Mouse (Mus musculus) heart, embryonic 16.5 days (tissue): ENCODE measurements around the gene Acoxl. TPM values are rescaled to one million over a fixed set of nuclear protein-coding genes. Genes with fewer than 3 reads are reported as not detected.
A peak's percentile ranks its signal among the peaks of the same experiment; 100 is the strongest.

Experiments
- ATAC-seq: fragments of 200-750 bp; cut with Nextera tagmentation; replicated peaks from 2 replicates; pipeline ENCODE4 v1.8.0; 2017; ENCODE audit warnings: moderate number of reproducible peaks; ENCODE audit not compliant: insufficient read depth, low FRiP score; ENCODE audit errors: extremely low read depth
- H3K27ac ChIP-seq: fragments of 300-500 bp; sonication (generic); 2 replicates; pipeline ENCODE4 v1.5.1; 2014; ENCODE audit warnings: mild to moderate bottlenecking, low read length, control low read depth, moderate library complexity
- H3K27me3 ChIP-seq: fragments of 300-500 bp; sonication (generic); 2 replicates; pipeline ENCODE4 v1.6.1; 2014; ENCODE audit warnings: low read length, mixed read lengths; ENCODE audit not compliant: control insufficient read depth, insufficient read depth
- H3K36me3 ChIP-seq: fragments of 300-500 bp; sonication (generic); 2 replicates; pipeline ENCODE4 v1.6.1; 2014; ENCODE audit not compliant: control insufficient read depth, insufficient read depth
- H3K4me1 ChIP-seq: fragments of 300-500 bp; sonication (generic); 2 replicates; pipeline ENCODE4 v1.6.1; 2014; ENCODE audit warnings: low read length, mixed read lengths; ENCODE audit not compliant: control insufficient read depth, insufficient read depth
- H3K4me2 ChIP-seq: fragments of 300-500 bp; sonication (generic); 2 replicates; pipeline ENCODE4 v1.6.1; 2014; ENCODE audit warnings: low read depth, mild to moderate bottlenecking, control low read depth, low read length
- H3K4me3 ChIP-seq: fragments of 300-500 bp; sonication (generic); 2 replicates; pipeline ENCODE4 v1.5.1; 2014; ENCODE audit warnings: mild to moderate bottlenecking, control low read depth, low read length
- H3K9ac ChIP-seq: fragments of 300-500 bp; sonication (generic); 2 replicates; pipeline ENCODE4 v1.6.1; 2014; ENCODE audit warnings: low read length, control low read depth
- H3K9me3 ChIP-seq: fragments of 300-500 bp; sonication (generic); replicated peaks from 2 replicates; pipeline ENCODE4 v1.6.1; 2016; ENCODE audit warnings: low read length; ENCODE audit not compliant: control insufficient read depth
- WGBS: fragments of 180-500 bp; shearing (Covaris S2); extraction: QIAGEN DNeasy Blood & Tissue Kit; methylation state at CpG from one replicate; pipeline ENCODE4 v1.1.7; 2014; 5-methylcytosine and 5-hydroxymethylcytosine counted together
- polyA plus RNA-seq: library from polyadenylated mRNA; unstranded; fragments of >200 nt; fragmentation: Nextera tagmentation; extraction: Ambion mirVana; gene quantifications from 2 replicates; pipeline ENCODE4 v1.2.1, GENCODE M21; 2015

Acoxl gene
- polyA plus RNA-seq, 1 experiment from 2014 or later, result 0.11 TPM

GRCm38 (mm10) chr2:127939206-127939605 is 100.5 kb downstream of the Acoxl start:
- H3K9me3 ChIP-seq, result peaks cover 6% of the 10 kb centered on the region
- H3K27ac ChIP-seq, result no peak overlapping the region
- no peak for ATAC-seq
- H3K36me3 ChIP-seq, result no peaks in the 10 kb centered on the region
- no peak overlapping the region for H3K9ac ChIP-seq
- H3K4me2 ChIP-seq, result no peak overlapping the region
- WGBS, result 91% methylated on average over 2 of the region's 2 CpGs
- H3K4me1 ChIP-seq, result no peaks in the 10 kb centered on the region
- no peak overlapping the region for H3K4me3 ChIP-seq
- no peaks in the 10 kb centered on the region for H3K27me3 ChIP-seq

DNA sequence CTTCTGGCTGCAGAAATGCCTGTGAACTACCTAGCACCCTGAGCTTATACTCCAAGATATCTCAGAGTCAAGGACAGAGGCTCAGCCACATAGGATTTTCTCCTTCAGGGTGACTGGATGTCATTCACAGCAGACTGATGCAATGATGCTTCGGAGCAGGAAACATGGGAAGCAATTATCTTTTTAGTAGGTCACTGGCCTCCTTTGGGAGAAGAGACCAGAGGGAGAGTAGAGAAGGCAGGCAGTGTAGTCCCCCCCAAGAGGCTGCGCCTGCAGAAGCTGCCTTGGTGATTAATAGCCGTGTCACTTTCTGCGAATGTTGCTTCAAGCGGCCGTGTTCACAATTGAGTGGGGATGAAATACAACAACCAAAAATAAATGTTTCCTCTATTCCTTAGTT is 121.9 kb downstream of the Acoxl start:
- no peak for ATAC-seq
- WGBS, result 68% methylated on average over 6 of the region's 6 CpGs
- Histone ChIP-seq H3K27ac (no peak overlapping the region), H3K4me3 (no peak overlapping the region), H3K27me3 (no peaks in the 10 kb centered on the region), H3K4me1 (peaks cover 4% of the 10 kb centered on the region; the same call in 1 of the 2 replicates), H3K4me2 (no peak overlapping the region), H3K36me3 (no peaks in the 10 kb centered on the region), H3K9ac (no peak overlapping the region), H3K9me3 (no peaks in the 10 kb centered on the region)

DNA sequence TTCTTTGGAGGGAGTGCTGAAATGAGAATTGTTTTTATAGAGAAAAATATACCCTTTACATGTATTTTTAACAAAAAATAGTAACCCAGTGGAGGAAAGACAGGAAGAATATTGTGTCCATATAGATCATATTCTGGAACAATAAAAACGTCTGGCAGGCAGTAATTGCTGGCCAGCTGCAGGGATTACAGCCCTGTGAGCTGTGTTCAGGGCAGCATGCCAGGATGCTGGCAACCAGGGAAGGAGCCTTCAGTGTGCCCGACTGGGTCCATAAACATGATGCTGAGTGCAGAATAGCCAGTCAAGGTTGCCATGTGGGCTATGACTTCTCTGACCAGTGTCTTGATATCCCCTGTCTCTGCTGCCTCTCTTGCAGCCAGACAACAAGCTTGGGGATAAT is 122.5 kb downstream of the Acoxl start:
- no peak overlapping the region for H3K4me3 ChIP-seq
- no peaks in the 10 kb centered on the region for H3K9me3 ChIP-seq
- H3K4me1 ChIP-seq, result peaks cover 4% of the 10 kb centered on the region; the same call in 1 of the 2 replicates
- ATAC-seq, result no peak
- no peak overlapping the region for H3K27ac ChIP-seq
- no peaks in the 10 kb centered on the region for H3K36me3 ChIP-seq
- no peak overlapping the region for H3K9ac ChIP-seq
- 23% methylated on average over 2 of the region's 2 CpGs for WGBS
- no peak overlapping the region for H3K4me2 ChIP-seq
- H3K27me3 ChIP-seq, result no peaks in the 10 kb centered on the region

GRCm38 (mm10) chr2:127961802-127962433 is 123.2 kb downstream of the Acoxl start:
- 27% methylated on average over 4 of the region's 4 CpGs for WGBS
- peak; percentile 58; the same call in 1 of the 2 replicates for ATAC-seq
- peaks cover 4% of the 10 kb centered on the region; the same call in 1 of the 2 replicates for H3K4me1 ChIP-seq

DNA sequence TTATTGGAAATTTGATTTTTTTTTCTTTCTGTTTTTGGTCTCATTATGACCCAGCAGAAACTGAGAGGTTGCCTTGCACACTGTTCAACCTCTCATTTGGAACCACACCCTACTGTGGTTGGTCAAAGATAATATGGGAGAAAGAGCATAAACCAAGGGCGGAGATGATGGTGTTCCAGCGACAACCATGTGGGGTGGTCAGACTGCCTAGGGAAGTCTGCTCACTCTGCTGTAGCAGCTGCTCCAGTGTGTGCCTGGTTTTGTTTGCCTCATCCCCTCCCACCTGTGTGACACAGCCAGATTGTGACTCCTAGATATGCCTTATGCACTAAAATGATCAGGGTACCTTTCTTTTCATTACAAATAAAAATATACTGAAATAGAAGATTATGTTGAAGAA is 130.3 kb downstream of the Acoxl start:
- ATAC-seq, result no peak
- WGBS, result 88% methylated on average over 2 of the region's 2 CpGs
- no peaks in the 10 kb centered on the region for H3K4me1 ChIP-seq

More at GRCm38 (mm10) chr2:127961802-127962433, 123.2 kb downstream of the Acoxl start:
- Histone ChIP-seq H3K4me3 (no peak overlapping the region), H3K36me3 (no peaks in the 10 kb centered on the region), H3K9me3 (no peaks in the 10 kb centered on the region), H3K27me3 (no peaks in the 10 kb centered on the region), H3K9ac (no peak overlapping the region), H3K4me2 (no peak overlapping the region), H3K27ac (no peak overlapping the region)

DNA sequence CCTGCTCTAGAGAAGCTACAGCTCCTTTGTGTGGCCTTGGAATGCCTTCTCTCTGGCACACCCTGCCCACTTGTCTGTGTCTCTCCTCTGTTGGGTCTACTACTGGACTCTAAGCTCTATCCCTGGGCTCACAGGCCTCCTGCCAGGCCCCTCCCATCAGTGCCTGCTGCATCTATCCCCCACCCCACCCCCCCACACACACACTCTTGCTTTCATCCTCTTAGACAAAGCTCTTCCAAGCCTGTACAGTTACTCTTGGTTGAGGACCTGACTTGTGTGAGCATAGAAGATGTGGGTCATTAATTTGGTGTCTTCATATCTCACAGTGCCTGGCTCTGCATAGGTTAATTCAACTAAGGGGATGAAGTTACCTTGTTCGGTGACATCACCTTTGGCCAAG is 137.6 kb downstream of the Acoxl start:
- Histone ChIP-seq H3K9me3 (no peaks in the 10 kb centered on the region), H3K4me3 (no peak overlapping the region), H3K36me3 (no peaks in the 10 kb centered on the region), H3K4me1 (no peaks in the 10 kb centered on the region), H3K9ac (no peak overlapping the region), H3K27ac (no peak overlapping the region), H3K27me3 (no peaks in the 10 kb centered on the region; the same call in 1 of the 2 replicates), H3K4me2 (no peak overlapping the region)
- ATAC-seq, result no peak
- 85% methylated on average over 1 of the region's 1 CpGs for WGBS

More for the DNA sequence above, 130.3 kb downstream of the Acoxl start:
- Histone ChIP-seq H3K9me3 (no peaks in the 10 kb centered on the region), H3K9ac (no peak overlapping the region), H3K4me3 (no peak overlapping the region), H3K27me3 (no peaks in the 10 kb centered on the region; the same call in 1 of the 2 replicates), H3K4me2 (no peak overlapping the region), H3K27ac (no peak overlapping the region), H3K36me3 (no peaks in the 10 kb centered on the region)

DNA sequence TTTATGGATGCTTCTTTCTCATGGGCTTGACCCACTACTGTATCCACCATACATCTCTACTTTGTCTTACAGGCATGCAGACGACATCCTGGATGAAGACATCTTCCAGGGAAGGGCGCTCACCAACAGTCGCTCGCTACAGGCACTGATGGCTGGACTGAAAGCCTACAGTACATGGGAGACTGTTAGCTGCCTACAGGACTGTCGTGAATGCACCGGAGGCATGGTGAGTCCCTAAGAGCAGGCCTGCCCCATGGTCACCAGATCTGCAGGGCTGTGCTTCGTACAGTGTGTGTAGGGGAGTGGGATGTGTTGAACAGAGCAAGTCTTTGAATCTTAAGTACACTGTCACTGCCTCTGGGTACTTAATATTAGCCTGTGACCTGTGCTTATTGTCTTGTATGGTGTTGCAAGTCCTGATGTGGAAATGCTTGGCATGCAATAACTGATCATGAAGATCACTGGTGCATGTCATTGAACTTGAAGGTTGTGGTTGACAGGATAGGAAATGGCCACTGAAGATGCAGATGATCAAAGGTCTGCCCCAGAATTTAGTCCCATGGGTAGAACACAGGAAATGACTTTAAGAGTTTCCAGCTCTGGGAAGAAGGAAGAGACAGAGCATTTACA is 140.0 kb downstream of the Acoxl start:
- no peak overlapping the region for H3K27ac ChIP-seq
- ATAC-seq, result no peak
- 85% methylated on average over 7 of the region's 7 CpGs for WGBS

DNA sequence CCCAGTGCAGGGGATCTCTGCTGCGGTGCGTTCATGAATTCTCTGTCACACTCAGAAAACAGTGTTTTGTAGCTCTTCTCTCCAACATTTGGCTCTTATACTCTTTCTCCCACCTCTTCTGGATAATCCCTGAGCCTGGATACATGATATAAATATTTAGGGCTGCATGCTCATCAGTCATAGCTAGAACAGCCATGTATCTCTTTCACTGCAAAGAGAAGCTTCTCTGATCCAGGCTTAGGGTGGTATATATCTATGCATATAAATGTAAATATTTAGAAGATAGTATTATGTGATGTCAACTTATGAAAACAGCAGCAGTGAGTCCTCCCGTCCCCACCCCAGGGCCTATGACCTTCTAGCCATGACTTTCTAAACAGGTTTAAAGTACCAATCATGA is 143.9 kb downstream of the Acoxl start:
- no peaks in the 10 kb centered on the region for H3K27me3 ChIP-seq
- no peaks in the 10 kb centered on the region for H3K4me1 ChIP-seq
- no peak overlapping the region for H3K9ac ChIP-seq
- no peak overlapping the region for H3K27ac ChIP-seq
- ATAC-seq, result no peak
- WGBS, result 88% methylated on average over 3 of the region's 3 CpGs
- H3K4me3 ChIP-seq, result no peak overlapping the region
- no peak overlapping the region for H3K4me2 ChIP-seq
- H3K9me3 ChIP-seq, result no peaks in the 10 kb centered on the region
- H3K36me3 ChIP-seq, result no peaks in the 10 kb centered on the region

More for the DNA sequence above, 140.0 kb downstream of the Acoxl start:
- Histone ChIP-seq H3K4me3 (no peak overlapping the region), H3K9me3 (no peaks in the 10 kb centered on the region), H3K4me1 (no peaks in the 10 kb centered on the region), H3K4me2 (no peak overlapping the region), H3K36me3 (no peaks in the 10 kb centered on the region), H3K27me3 (no peaks in the 10 kb centered on the region), H3K9ac (no peak overlapping the region)

DNA sequence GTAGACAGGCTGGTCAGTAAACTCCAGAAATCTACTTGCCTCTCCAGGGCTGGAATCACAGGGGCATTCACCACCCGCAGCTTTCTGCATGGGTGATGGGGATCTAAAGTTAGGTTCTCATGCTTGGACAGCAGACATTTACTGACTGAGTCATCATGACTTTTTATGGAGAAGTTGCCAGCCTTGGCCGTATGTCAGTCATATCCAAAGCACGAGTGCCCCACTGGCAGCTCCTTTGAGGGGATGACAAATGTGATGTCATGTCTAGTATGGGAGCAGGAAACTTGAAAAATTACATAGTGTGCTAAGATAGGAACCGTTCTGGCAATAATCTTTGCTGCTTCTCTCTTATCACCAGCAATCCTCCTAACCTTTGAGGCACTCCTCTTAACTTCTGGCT is 144.6 kb downstream of the Acoxl start:
- Histone ChIP-seq H3K27me3 (no peaks in the 10 kb centered on the region), H3K4me3 (no peak overlapping the region), H3K9me3 (no peaks in the 10 kb centered on the region), H3K9ac (no peak overlapping the region), H3K4me2 (no peak overlapping the region), H3K36me3 (no peaks in the 10 kb centered on the region), H3K27ac (no peak overlapping the region), H3K4me1 (no peaks in the 10 kb centered on the region)
- 32% methylated on average over 4 of the region's 4 CpGs for WGBS
- ATAC-seq, result no peak
